Mouse (Mus musculus): ENCODE measurements around the gene F8. TPM values are rescaled to one million over a fixed set of nuclear protein-coding genes. Genes with fewer than 3 reads are reported as not detected.

Gene F8
- polyA plus RNA-seq, 1 experiment: not detected

DNA sequence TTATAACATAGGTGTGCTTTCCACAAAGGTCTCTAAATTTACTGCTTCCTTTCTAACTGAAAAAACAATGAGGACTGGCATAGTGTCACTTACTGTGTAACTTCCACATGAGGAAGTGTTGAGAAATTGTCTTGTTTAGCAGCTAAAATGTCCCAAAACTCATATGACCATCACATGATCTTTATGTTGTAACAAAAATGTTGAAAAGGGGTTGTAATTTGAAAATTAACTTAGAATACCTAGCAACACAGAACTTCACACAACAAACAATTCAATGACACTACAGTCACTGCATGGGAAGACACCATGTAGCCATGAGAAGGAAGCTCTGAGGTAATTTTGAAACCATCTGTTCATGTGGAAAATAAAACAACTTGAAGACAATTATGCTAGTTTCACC, 255.5 kb downstream of the F8 start:
- H3K27ac ChIP-seq (ENCODE audit: insufficient read depth, low read depth, low read length): no peak overlapping the region
- H3K4me1 ChIP-seq (ENCODE audit: control insufficient read depth, insufficient read depth, low read length): no peaks in the 10 kb centered on the region
- TF ChIP-seq POLR2A (IDR thresholded peaks at IDR 0.05; ENCODE audit: insufficient read depth, low read depth, low read length): no peak
- TF ChIP-seq CTCF (IDR thresholded peaks at IDR 0.05; ENCODE audit: insufficient read depth, low read depth, low read length): no peak
- no peak overlapping the region for H3K4me3 ChIP-seq (ENCODE audit: insufficient read depth, low read depth, low read length)

DNA sequence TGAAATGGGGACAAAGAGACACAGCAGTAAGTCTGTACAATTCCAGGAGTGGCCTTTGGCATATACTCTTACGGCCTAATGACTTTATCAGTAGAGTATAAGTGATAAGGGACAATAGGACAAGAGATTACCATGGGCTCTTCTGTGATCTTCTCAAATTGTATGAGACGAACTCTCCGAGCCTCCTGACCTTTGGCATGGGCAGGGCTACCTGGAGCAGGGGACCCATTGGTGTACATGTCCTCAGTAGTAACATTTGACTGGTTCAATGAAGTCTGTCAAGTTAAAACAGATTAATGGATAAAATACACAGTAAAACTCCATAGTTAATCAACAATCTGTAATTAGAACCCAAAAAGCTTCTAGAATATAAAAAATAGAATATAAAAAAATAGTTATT, 256.8 kb downstream of the F8 start:
- no peaks in the 10 kb centered on the region for H3K4me1 ChIP-seq (ENCODE audit: control insufficient read depth, insufficient read depth, low read length)
- WGBS: 99% methylated on average over 3 of the region's 3 CpGs
- no peak overlapping the region for H3K27ac ChIP-seq (ENCODE audit: insufficient read depth, low read depth, low read length)
- TF ChIP-seq POLR2A (IDR thresholded peaks at IDR 0.05; ENCODE audit: insufficient read depth, low read depth, low read length): no peak
- no peak for TF ChIP-seq CTCF (IDR thresholded peaks at IDR 0.05; ENCODE audit: insufficient read depth, low read depth, low read length)
- H3K4me3 ChIP-seq (ENCODE audit: insufficient read depth, low read depth, low read length): no peak overlapping the region

Other genes starting within 250 kb of the F8 start
- not detected in 2 replicates for gene Smim9, start 218.8 kb downstream of the F8 start, polyA plus RNA-seq (2012; ENCODE audit: insufficient read depth, insufficient read length, low replicate concordance, missing spikeins)
- gene Fundc2, start 216 bp downstream of the F8 start, polyA plus RNA-seq (2012; ENCODE audit: insufficient read depth, insufficient read length, low replicate concordance, missing spikeins): not detected in 2 replicates
- not detected in 2 replicates for gene Cmc4, start 34.0 kb upstream of the F8 start, polyA plus RNA-seq (2012; ENCODE audit: insufficient read depth, insufficient read length, low replicate concordance, missing spikeins)
- not detected in 2 replicates for gene Mtcp1, start 34.0 kb upstream of the F8 start, polyA plus RNA-seq (2012; ENCODE audit: insufficient read depth, insufficient read length, low replicate concordance, missing spikeins)
- not detected in 2 replicates for gene Brcc3, start 34.0 kb upstream of the F8 start, polyA plus RNA-seq (2012; ENCODE audit: insufficient read depth, insufficient read length, low replicate concordance, missing spikeins)
- gene Vbp1, start 131.7 kb upstream of the F8 start, polyA plus RNA-seq (2012; ENCODE audit: insufficient read depth, insufficient read length, low replicate concordance, missing spikeins): not detected in 2 replicates
- gene Rab39b, start 195.6 kb upstream of the F8 start, polyA plus RNA-seq (2012; ENCODE audit: insufficient read depth, insufficient read length, low replicate concordance, missing spikeins): not detected in 2 replicates